Mouse (Mus musculus) MEL (cell line): Measurements from ENCODE around the gene Cobll1. TPM values are rescaled to one million over a fixed set of nuclear protein-coding genes. Genes with fewer than 3 reads are reported as not detected.

Source experiments
- DNase-seq: peaks from one replicate; pipeline ENCODE4 v3.0.0; 2011; ENCODE audit warnings: low read depth, low spot score
- H3K27ac ChIP-seq: 2 replicates; pipeline ENCODE4 v1.5.1; 2012; ENCODE audit warnings: low read depth, mild to moderate bottlenecking, control low read depth, low read length, moderate library complexity; ENCODE audit not compliant: control insufficient read depth
- H3K27me3 ChIP-seq, 2 experiments: fragments of 150-350 bp in 1 of 2; sonication (generic) in 1 of 2; 2 replicates each; pipeline ENCODE4 v1.6.1; 2012; ENCODE audit warnings: low read length in 2 of 2, mild to moderate bottlenecking in 2 of 2, improper control_type of control experiment in 1 of 2, moderate library complexity in 1 of 2; ENCODE audit not compliant: insufficient read depth in 2 of 2, control insufficient read depth in 1 of 2
- H3K36me3 ChIP-seq, 2 experiments: 2 replicates each; pipeline ENCODE4 v1.6.1; 2012 to 2014; ENCODE audit warnings: low read length in 2 of 2, improper control_type of control experiment in 1 of 2, inconsistent platforms in 1 of 2, mild to moderate bottlenecking in 1 of 2; ENCODE audit not compliant: insufficient read depth in 2 of 2, control insufficient read depth in 1 of 2
- H3K4me1 ChIP-seq, 2 experiments: fragments of 150-350 bp in 1 of 2; sonication (generic) in 1 of 2; 2 replicates each; pipeline ENCODE4 v1.6.1; 2012; ENCODE audit warnings: low read length in 2 of 2, improper control_type of control experiment in 1 of 2, mild to moderate bottlenecking in 1 of 2; ENCODE audit not compliant: insufficient read depth in 2 of 2, control insufficient read depth in 1 of 2
- H3K4me3 ChIP-seq, 2 experiments: fragments of 150-350 bp in 1 of 2; sonication (generic) in 1 of 2; 2 replicates each; pipeline ENCODE4 v1.5.1; 2012; ENCODE audit warnings: low read depth in 2 of 2, low read length in 2 of 2, mild to moderate bottlenecking in 2 of 2, moderate library complexity in 2 of 2, control low read depth in 1 of 2, improper control_type of control experiment in 1 of 2; ENCODE audit not compliant: control insufficient read depth in 1 of 2, insufficient read depth in 1 of 2
- H3K79me2 ChIP-seq: 2 replicates; pipeline ENCODE4 v1.6.1; 2012; ENCODE audit warnings: mild to moderate bottlenecking, low read length, moderate library complexity; ENCODE audit not compliant: control insufficient read depth, poor library complexity, insufficient read depth
- H3K9ac ChIP-seq: 2 replicates; pipeline ENCODE4 v1.6.1; 2012; ENCODE audit warnings: low read depth, mild to moderate bottlenecking, control low read depth, low read length, moderate library complexity; ENCODE audit not compliant: control insufficient read depth, poor library complexity, severe bottlenecking
- H3K9me3 ChIP-seq: fragments of 150-350 bp; sonication (generic); replicated peaks from 2 replicates; pipeline ENCODE4 v1.6.1; 2012; ENCODE audit warnings: mild to moderate bottlenecking, low read length, improper control_type of control experiment, moderate library complexity; ENCODE audit not compliant: insufficient read depth
- CHD1 ChIP-seq: IDR thresholded peaks from 2 replicates; pipeline ENCODE4 v1.6.1; 2012; ENCODE audit warnings: low read depth, mild to moderate bottlenecking, inconsistent platforms, low read length, improper control_type of control experiment
- E2F4 ChIP-seq: IDR thresholded peaks from 2 replicates; pipeline ENCODE4 v1.6.1; 2011; ENCODE audit warnings: low read depth, low read length, improper control_type of control experiment, borderline replicate concordance
- EP300 ChIP-seq, 2 experiments: IDR thresholded peaks; 2 replicates each; pipeline ENCODE4 v1.6.1; 2011; ENCODE audit warnings: improper control_type of control experiment in 2 of 2, low read length in 2 of 2, low read depth in 1 of 2, mild to moderate bottlenecking in 1 of 2
- ETS1 ChIP-seq: IDR thresholded peaks from 2 replicates; pipeline ENCODE4 v1.6.1; 2012; ENCODE audit warnings: low read depth, mild to moderate bottlenecking, inconsistent platforms, low read length, improper control_type of control experiment, moderate library complexity
- GABPA ChIP-seq: IDR thresholded peaks from 2 replicates; pipeline ENCODE4 v1.6.1; 2012; ENCODE audit warnings: low read depth, mild to moderate bottlenecking, inconsistent platforms, low read length, improper control_type of control experiment, moderate library complexity
- JUND ChIP-seq: IDR thresholded peaks from 2 replicates; pipeline ENCODE4 v1.6.1; 2011; ENCODE audit warnings: low read depth, mild to moderate bottlenecking, improper control_type of control experiment, low read length
- MAZ ChIP-seq: IDR thresholded peaks from 2 replicates; pipeline ENCODE4 v1.6.1; 2012; ENCODE audit warnings: low read depth, mild to moderate bottlenecking, inconsistent platforms, low read length, improper control_type of control experiment
- MXI1 ChIP-seq: IDR thresholded peaks from 2 replicates; pipeline ENCODE4 v1.6.1; 2011; ENCODE audit warnings: mild to moderate bottlenecking, low read depth, low read length, improper control_type of control experiment
- MYB ChIP-seq: IDR thresholded peaks from 2 replicates; pipeline ENCODE4 v1.6.1; 2011; ENCODE audit warnings: mild to moderate bottlenecking, low read depth, low read length, improper control_type of control experiment
- NRF1 ChIP-seq: IDR thresholded peaks from 2 replicates; pipeline ENCODE4 v1.6.1; 2014; ENCODE audit warnings: low read depth, mild to moderate bottlenecking, inconsistent platforms, low read length, improper control_type of control experiment, moderate library complexity; ENCODE audit not compliant: poor library complexity, insufficient read depth, severe bottlenecking
- POLR2AphosphoS2 ChIP-seq: IDR thresholded peaks from 2 replicates; pipeline ENCODE4 v1.6.1; 2011; ENCODE audit warnings: low read length, improper control_type of control experiment
- POLR2AphosphoS5 ChIP-seq: IDR thresholded peaks from 2 replicates; pipeline ENCODE4 v1.6.1; 2012; ENCODE audit warnings: low read depth, borderline replicate concordance, mild to moderate bottlenecking, inconsistent platforms, low read length, moderate library complexity, mixed read lengths
- RAD21 ChIP-seq: IDR thresholded peaks from 2 replicates; pipeline ENCODE4 v1.6.1; 2011; ENCODE audit warnings: mild to moderate bottlenecking, low read depth, low read length, improper control_type of control experiment
- RCOR1 ChIP-seq: IDR thresholded peaks from 2 replicates; pipeline ENCODE4 v1.6.1; 2012; ENCODE audit warnings: low read depth, mild to moderate bottlenecking, inconsistent platforms, low read length, improper control_type of control experiment
- SIN3A ChIP-seq: IDR thresholded peaks from 2 replicates; pipeline ENCODE4 v1.6.1; 2012; ENCODE audit warnings: low read length, improper control_type of control experiment, inconsistent platforms
- TBP ChIP-seq: IDR thresholded peaks from 2 replicates; pipeline ENCODE4 v1.8.0; 2011; ENCODE audit warnings: low read depth, low read length, improper control_type of control experiment
- TCF12 ChIP-seq: IDR thresholded peaks from 2 replicates; pipeline ENCODE4 v1.6.1; 2014; ENCODE audit warnings: low read depth, mild to moderate bottlenecking, inconsistent platforms, low read length, improper control_type of control experiment, moderate library complexity
- ZKSCAN1 ChIP-seq: IDR thresholded peaks from 2 replicates; pipeline ENCODE4 v1.6.1; 2012; ENCODE audit warnings: low read depth, mild to moderate bottlenecking, inconsistent platforms, low read length, improper control_type of control experiment, moderate library complexity
- ZMIZ1 ChIP-seq: IDR thresholded peaks from 2 replicates; pipeline ENCODE4 v1.6.1; 2012; ENCODE audit warnings: low read depth, mild to moderate bottlenecking, inconsistent platforms, low read length, improper control_type of control experiment, moderate library complexity
- polyA plus RNA-seq, 2 experiments: library from polyadenylated mRNA; stranded (reverse) in 1 of 2; unstranded in 1 of 2; fragments of >175 nt in 1 of 2; fragments of >200 nt in 1 of 2; gene quantifications; 2 replicates each; pipeline versions ENCODE4 v1.2.1 to v1.2.4; 2012; ENCODE audit warnings: low replicate concordance in 2 of 2, low read depth in 1 of 2; ENCODE audit not compliant: insufficient read length in 2 of 2, insufficient read depth in 1 of 2, missing spikeins in 1 of 2
- total RNA-seq: library from RNA; depleted of rRNA; stranded (reverse); fragments of 300-350 nt; gene quantifications from 2 replicates; pipeline ENCODE4 v1.2.3, GENCODE M21; 2012

The Cobll1 gene
- total and polyA plus RNA-seq, 3 experiments, result not detected

- Histone ChIP-seq H3K4me1 (no peaks in the 10 kb centered on the region), H3K9ac (no peak overlapping the region), H3K27ac (no peak overlapping the region), H3K4me3 (no peak overlapping the region), H3K36me3 (no peaks in the 10 kb centered on the region), H3K79me2 (no peaks in the 10 kb centered on the region), H3K9me3 (no peaks in the 10 kb centered on the region), H3K27me3 (no peaks in the 10 kb centered on the region)
- TF ChIP-seq TBP (no peak), CHD1 (no peak), ETS1 (no peak), GABPA (no peak)
- no peak for DNase-seq
Observed at GRCm38 (mm10) chr2:65227898-65228290, 11.3 kb downstream of the Cobll1 start.

GRCm38 (mm10) chr2:65227154-65227897 is 11.9 kb downstream of the Cobll1 start:
- DNase-seq, result no peak
- Histone ChIP-seq H3K4me1 (no peaks in the 10 kb centered on the region), H3K4me3 (no peak overlapping the region), H3K27me3 (no peaks in the 10 kb centered on the region), H3K9ac (no peak overlapping the region), H3K9me3 (no peaks in the 10 kb centered on the region), H3K27ac (no peak overlapping the region), H3K36me3 (no peaks in the 10 kb centered on the region), H3K79me2 (no peaks in the 10 kb centered on the region)
- TF ChIP-seq ZKSCAN1 (no peak), CHD1 (no peak), EP300 (IDR thresholded peaks at IDR 0.05; ENCODE audit: low read depth in 1 of 2, low read length in 2 of 2) (no peak), JUND (no peak), TCF12 (no peak), MYB (no peak), RCOR1 (no peak), ZMIZ1 (no peak), MXI1 (no peak), SIN3A (no peak), POLR2AphosphoS5 (no peak)

- no peak for DNase-seq
- Histone ChIP-seq H3K36me3 (no peaks in the 10 kb centered on the region), H3K9me3 (no peaks in the 10 kb centered on the region), H3K27ac (no peak overlapping the region), H3K79me2 (no peaks in the 10 kb centered on the region)
- TF ChIP-seq NRF1, result no peak
- no peak for TF ChIP-seq TCF12
- no peak for TF ChIP-seq SIN3A
- TF ChIP-seq ZMIZ1, result no peak
- no peak for TF ChIP-seq MAZ
- no peak for TF ChIP-seq RAD21
- no peak for TF ChIP-seq POLR2AphosphoS5
- no peak for TF ChIP-seq POLR2AphosphoS2
- no peak for TF ChIP-seq E2F4
- TF ChIP-seq, all 39 proteins: peak for 0
- H3K9ac ChIP-seq, result no peak overlapping the region
- no peaks in the 10 kb centered on the region for H3K4me1 ChIP-seq
- H3K27me3 ChIP-seq, result no peaks in the 10 kb centered on the region
- no peak overlapping the region for H3K4me3 ChIP-seq
Observed at GRCm38 (mm10) chr2:65226494-65226893, 12.7 kb downstream of the Cobll1 start.
